Mouse (Mus musculus) stomach, embryonic 15.5 days (tissue): ENCODE measurements around the gene Mfsd6. TPM values are rescaled to one million over a fixed set of nuclear protein-coding genes. Genes with fewer than 3 reads are reported as not detected.

Source experiments
- ATAC-seq: fragments of 200-750 bp; cut with Nextera tagmentation; 2 replicates; pipeline ENCODE4 v1.8.0; 2017; ENCODE audit warnings: low read depth, moderate number of reproducible peaks, moderate TSS enrichment; ENCODE audit not compliant: insufficient read depth, low FRiP score
- H3K27ac ChIP-seq: fragments of 300-500 bp; sonication (generic); 2 replicates; pipeline ENCODE4 v1.5.1; 2015; ENCODE audit warnings: mild to moderate bottlenecking, inconsistent platforms
- H3K27me3 ChIP-seq: fragments of 300-500 bp; sonication (generic); replicated peaks from 2 replicates; pipeline ENCODE4 v1.6.1; 2015; ENCODE audit warnings: inconsistent platforms
- H3K36me3 ChIP-seq: fragments of 300-500 bp; sonication (generic); 2 replicates; pipeline ENCODE4 v1.6.1; 2015; ENCODE audit warnings: inconsistent platforms
- H3K4me1 ChIP-seq: fragments of 300-500 bp; sonication (generic); 2 replicates; pipeline ENCODE4 v1.6.1; 2015; ENCODE audit warnings: inconsistent platforms
- H3K4me2 ChIP-seq: fragments of 300-500 bp; sonication (generic); 2 replicates; pipeline ENCODE4 v1.6.1; 2015; ENCODE audit warnings: mild to moderate bottlenecking, inconsistent platforms
- H3K4me3 ChIP-seq: fragments of 300-500 bp; sonication (generic); replicated peaks from 2 replicates; pipeline ENCODE4 v1.5.1; 2015; ENCODE audit warnings: inconsistent platforms
- H3K9ac ChIP-seq: fragments of 300-500 bp; sonication (generic); 2 replicates; pipeline ENCODE4 v1.6.1; 2015; ENCODE audit warnings: inconsistent platforms
- H3K9me3 ChIP-seq: fragments of 300-500 bp; sonication (generic); 2 replicates; pipeline ENCODE4 v1.6.1; 2016; ENCODE audit warnings: inconsistent platforms
- WGBS: fragments of 180-500 bp; shearing (Covaris S2); methylation state at CpG from one replicate; pipeline ENCODE4 v1.1.7; 2015; 5-methylcytosine and 5-hydroxymethylcytosine counted together
- polyA plus RNA-seq: library from polyadenylated mRNA; unstranded; fragments of >200 nt; fragmentation: Nextera tagmentation; extraction: Ambion mirVana; gene quantifications from 2 replicates; pipeline ENCODE4 v1.2.1, GENCODE M21; 2015

Mfsd6 gene
- polyA plus RNA-seq: 4.0 and 5.0 TPM in 2 replicates

DNA sequence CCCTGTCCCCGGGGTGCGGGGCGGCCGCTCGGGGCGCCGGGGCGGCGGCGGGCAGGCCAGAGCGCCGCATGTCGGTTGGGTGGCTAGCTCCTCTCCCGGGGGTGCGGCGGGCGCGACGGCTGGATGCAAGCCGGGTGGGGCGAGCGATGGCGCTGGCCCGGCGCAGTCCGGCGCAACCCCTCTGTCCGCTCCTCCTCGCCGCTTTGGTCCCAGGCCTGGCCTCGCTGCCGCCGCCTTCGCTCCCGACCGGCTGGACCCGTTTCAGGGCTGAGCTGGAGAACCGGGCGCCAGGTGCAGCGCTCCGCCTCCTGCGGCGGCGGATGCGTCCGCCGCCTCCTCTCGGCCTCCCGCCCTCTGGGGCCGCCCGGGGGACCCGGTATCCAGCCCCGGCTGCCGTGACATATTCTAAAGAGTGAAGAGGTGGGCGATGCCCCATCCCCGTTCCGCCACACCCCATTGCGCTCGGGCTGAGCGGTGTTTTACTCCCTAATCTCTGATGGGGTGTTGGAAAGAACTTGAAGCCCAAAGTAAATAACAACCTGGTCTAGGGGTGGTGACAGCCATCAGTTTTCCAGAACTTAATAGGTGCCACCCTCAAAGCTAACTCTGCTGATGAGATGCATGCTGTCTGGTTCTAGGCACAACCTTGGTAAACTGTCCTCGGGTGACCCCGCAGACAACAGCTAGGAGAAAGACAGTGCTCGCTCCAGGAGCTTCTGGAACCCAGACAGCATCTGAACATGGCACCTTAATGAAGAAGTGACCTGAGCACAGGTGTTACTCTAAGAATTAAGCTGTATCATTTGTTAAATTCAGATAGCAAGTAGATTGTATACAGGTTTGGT is at the start of gene Mfsd6:
Gene Mfsd6 (minus strand): TSS at position 407 of the 845 bp plus-strand sequence.
- Histone ChIP-seq H3K4me2 (peak within 1 kb of the TSS; percentile 95), H3K9me3 (no peaks in the 10 kb centered on the region), H3K4me1 (no peaks in the 10 kb centered on the region), H3K4me3 (peak within 1 kb of the TSS; percentile 86), H3K36me3 (no peaks in the 10 kb centered on the region), H3K27me3 (0 out of 2 replicates have a peak, but pooled peaks cover 2% of the 10 kb centered on the region), H3K27ac (peak within 1 kb of the TSS; percentile 77), H3K9ac (peak within 1 kb of the TSS; percentile 50)
- peak; percentile 74 for ATAC-seq
- 3% methylated on average over 33 of the region's 63 CpGs for WGBS

DNA sequence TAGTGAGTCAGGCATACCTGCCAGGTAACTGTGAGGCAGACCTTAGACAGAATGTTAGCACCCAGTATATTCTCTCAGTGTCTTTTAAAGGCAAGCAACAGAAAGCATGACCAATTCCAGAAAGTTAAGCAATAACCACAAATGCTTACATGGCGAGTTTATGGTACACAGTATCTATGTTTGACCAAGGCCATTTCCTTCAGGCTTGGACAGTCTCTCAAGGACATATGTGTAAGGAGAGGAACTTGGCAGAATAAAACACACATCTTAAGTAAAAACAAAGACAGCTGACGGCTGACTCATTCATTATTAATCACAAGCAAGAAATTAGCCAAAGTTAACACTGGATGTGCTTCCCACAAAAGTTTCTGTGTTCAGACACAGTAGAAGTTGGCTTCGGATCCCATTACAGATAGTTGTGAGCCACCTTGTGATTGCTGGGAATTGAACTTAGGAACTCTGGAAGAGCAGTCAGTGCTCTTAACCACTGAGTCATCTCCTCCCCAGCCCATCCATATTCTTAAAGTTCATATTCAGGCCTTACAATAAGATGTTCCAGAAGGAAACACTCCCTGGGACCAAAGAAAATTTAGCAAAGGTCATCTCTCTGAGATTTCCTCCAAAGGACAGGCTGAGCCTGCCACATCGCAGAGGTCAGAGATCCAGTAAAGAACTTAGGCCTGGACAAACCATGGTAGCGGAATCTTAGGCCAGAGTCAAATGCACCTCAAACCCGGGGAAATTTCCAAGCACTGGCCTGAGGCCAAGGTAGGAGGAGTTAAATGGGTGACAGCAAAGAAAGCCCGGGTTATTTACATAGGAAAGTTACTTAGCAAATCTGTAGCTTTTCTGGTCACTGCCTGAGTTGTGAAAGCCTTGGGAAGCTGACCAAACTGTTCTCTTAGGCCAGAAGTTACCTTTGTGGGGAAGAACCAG is 38.2 kb upstream of the Mfsd6 start:
- H3K4me2 ChIP-seq: no peak overlapping the region
- ATAC-seq: no peak
- H3K9me3 ChIP-seq: no peaks in the 10 kb centered on the region
- H3K4me1 ChIP-seq: no peaks in the 10 kb centered on the region
- WGBS: 57% methylated on average over 7 of the region's 7 CpGs
- H3K9ac ChIP-seq: no peak overlapping the region
- no peaks in the 10 kb centered on the region for H3K36me3 ChIP-seq
- H3K27me3 ChIP-seq: no peaks in the 10 kb centered on the region
- H3K4me3 ChIP-seq: no peak overlapping the region
- no peak overlapping the region for H3K27ac ChIP-seq

DNA sequence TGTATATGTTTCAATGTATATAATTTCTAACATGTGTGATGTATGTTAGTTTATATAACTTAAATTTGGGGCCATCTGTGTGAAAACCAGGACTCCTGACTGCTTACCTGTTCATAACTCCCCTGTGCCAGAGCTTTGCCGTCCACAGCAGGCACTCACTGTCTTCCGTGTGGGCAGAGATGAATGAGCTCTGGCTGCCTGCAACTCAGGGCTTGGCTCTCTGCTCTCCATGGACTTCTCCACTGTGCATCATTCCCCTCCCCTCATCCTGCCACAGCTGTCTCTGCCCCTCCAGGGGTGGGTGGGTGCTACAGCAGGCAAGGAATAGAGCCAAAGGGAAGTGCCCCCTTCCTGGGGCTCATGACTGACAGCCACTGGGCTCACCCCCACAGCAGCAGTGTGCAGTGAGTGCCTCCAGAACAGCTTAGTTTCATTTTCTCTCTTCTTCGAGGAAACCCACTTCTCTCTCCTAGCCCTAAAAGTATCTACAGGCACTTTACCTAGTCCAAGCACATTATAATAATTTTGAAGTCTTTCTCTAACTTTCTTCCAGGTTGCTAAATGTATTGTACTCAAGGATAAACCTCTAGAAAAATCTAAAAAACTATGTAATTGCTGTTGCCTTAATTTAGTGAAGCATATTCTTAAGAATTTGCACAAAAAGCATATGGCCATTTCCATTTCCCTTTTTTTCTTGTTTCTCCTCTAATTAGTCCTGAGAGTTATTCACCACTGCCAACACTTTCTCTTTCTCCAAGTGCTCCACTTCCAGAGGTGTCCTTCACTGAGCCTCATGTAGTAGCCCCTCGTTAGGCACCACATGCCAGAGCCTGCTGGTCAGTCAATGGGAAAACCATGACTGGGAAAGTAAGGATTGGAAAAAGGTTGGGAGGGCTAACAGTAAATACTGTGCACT is 36.9 kb upstream of the Mfsd6 start:
- no peak overlapping the region for H3K27ac ChIP-seq
- WGBS: 54% methylated on average over 4 of the region's 4 CpGs

DNA sequence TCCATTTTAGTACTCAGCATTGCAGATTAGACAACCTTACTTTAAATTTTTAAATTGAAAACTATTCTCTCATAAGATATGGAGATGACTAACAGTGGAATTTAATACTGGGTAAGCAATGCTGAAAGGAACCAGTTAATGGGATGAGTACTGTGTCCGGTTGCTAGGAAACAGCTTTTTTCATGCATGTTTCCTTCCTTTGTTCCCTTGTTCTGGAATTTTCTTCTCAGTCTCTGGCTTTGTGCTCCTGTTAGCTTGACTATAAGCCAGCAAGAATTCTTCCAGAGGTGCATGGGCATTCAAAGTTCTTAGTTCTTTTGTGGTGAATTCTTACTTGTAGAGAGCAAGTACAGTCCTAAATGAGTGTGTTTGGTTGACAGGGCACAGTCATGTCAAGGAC is 30.9 kb upstream of the Mfsd6 start:
- Histone ChIP-seq H3K9me3 (no peaks in the 10 kb centered on the region), H3K36me3 (no peaks in the 10 kb centered on the region)
- WGBS: 93% methylated on average over 1 of the region's 1 CpGs

More for the DNA sequence above, 36.9 kb upstream of the Mfsd6 start:
- Histone ChIP-seq H3K4me1 (no peaks in the 10 kb centered on the region), H3K9me3 (no peaks in the 10 kb centered on the region), H3K4me3 (no peak overlapping the region), H3K36me3 (no peaks in the 10 kb centered on the region), H3K9ac (no peak overlapping the region), H3K4me2 (no peak overlapping the region), H3K27me3 (no peaks in the 10 kb centered on the region)
- no peak for ATAC-seq

DNA sequence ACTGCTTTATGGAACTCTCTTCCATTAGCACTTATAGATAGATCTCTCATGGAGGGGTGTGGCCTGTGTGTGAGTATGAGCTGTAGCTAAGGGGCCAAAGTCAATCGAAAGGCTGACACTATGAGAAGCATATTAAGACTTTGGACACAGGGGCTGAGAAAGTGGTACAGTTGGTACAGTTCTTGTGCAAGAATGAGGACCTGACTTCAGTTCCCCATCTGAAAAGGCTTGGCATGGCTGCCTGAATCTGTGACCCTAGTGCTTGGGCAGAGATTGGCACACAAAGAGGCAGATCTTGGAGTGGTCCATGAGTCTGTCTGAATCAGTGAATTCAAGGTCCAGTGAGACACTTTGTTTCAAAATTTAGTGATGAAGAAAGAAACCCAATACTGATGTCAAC is 27.1 kb upstream of the Mfsd6 start:
- H3K9ac ChIP-seq: no peak overlapping the region
- H3K4me3 ChIP-seq: no peak overlapping the region
- no peaks in the 10 kb centered on the region for H3K36me3 ChIP-seq
- H3K9me3 ChIP-seq: no peaks in the 10 kb centered on the region
- H3K27me3 ChIP-seq: no peaks in the 10 kb centered on the region
- 87% methylated on average over 1 of the region's 1 CpGs for WGBS
- no peak for ATAC-seq
- H3K4me2 ChIP-seq: no peak overlapping the region
- no peak overlapping the region for H3K27ac ChIP-seq
- H3K4me1 ChIP-seq: no peaks in the 10 kb centered on the region

More for the DNA sequence above, 30.9 kb upstream of the Mfsd6 start:
- H3K9ac ChIP-seq: no peak overlapping the region
- no peak overlapping the region for H3K4me3 ChIP-seq
- no peak overlapping the region for H3K4me2 ChIP-seq
- no peak for ATAC-seq
- H3K27ac ChIP-seq: no peak overlapping the region
- H3K4me1 ChIP-seq: no peaks in the 10 kb centered on the region
- no peaks in the 10 kb centered on the region for H3K27me3 ChIP-seq

DNA sequence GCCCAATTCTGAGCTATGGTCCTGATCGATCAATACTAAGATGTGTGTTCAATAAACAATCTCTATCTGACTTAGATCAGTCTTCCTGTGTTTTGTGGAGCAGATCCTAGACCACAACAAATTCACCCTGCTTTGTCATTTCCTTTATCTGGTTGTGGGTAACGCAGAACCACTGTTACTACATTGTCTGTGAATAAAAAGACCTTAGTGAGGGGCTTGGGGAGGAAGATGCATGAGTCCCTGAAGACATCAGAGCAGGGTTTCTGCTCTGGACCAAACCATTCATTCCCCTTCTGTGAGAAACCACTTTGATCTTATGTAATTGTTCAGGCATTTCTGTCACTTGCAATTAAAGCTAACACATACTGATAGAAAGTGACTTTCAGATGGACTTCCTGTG is 26.6 kb upstream of the Mfsd6 start:
- no peak for ATAC-seq
- Histone ChIP-seq H3K36me3 (no peaks in the 10 kb centered on the region), H3K27me3 (no peaks in the 10 kb centered on the region), H3K4me2 (no peak overlapping the region), H3K4me1 (no peaks in the 10 kb centered on the region), H3K9me3 (no peaks in the 10 kb centered on the region), H3K27ac (no peak overlapping the region), H3K9ac (no peak overlapping the region), H3K4me3 (no peak overlapping the region)
- 80% methylated on average over 2 of the region's 2 CpGs for WGBS

DNA sequence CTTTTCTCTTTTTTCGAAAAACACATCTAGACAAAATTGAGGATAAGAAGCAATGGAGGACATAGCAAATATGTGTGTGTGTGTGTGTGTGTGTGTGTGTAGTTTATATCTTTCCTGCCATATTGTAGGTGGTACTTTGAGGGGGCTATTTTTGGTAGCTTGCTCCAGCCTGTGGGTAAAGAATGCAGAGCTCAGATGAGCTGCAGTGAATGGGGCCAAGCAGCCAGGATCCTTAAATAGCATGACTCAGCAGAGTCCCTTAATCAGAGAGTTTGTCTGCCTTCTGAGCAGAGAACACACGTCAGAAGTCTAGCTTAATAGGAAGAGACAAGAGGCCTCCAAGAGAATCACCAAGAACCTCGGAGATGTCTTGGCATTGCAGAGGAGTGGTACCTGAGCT is 25.4 kb upstream of the Mfsd6 start:
- H3K9me3 ChIP-seq: no peaks in the 10 kb centered on the region
- ATAC-seq: no peak
- H3K36me3 ChIP-seq: no peaks in the 10 kb centered on the region
- no peak overlapping the region for H3K4me2 ChIP-seq
- no peak overlapping the region for H3K27ac ChIP-seq
- no peaks in the 10 kb centered on the region for H3K27me3 ChIP-seq
- WGBS: 74% methylated on average over 3 of the region's 3 CpGs
- H3K4me1 ChIP-seq: no peaks in the 10 kb centered on the region
- no peak overlapping the region for H3K9ac ChIP-seq
- H3K4me3 ChIP-seq: no peak overlapping the region

DNA sequence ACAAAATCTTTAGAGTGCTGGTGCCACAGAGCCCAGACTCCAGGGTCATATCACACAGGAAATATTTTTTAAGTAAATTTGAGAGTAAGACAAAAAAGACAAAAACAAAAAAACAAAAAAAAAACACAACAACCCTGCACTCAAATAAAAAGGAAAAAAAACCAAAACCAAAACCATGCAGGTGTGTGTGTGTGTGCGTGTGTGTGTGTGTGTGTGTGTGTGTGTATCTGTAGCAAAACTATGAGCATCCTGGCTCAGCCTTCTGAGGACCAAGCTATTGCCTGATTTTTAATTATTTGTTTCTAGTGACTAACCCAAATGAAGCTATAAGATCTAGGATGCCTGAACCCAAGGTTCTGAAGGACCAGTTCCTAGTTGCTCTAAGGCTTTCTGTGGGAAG is 24.4 kb upstream of the Mfsd6 start:
- Histone ChIP-seq H3K9me3 (no peaks in the 10 kb centered on the region), H3K4me3 (no peak overlapping the region), H3K4me1 (no peaks in the 10 kb centered on the region), H3K9ac (no peak overlapping the region), H3K36me3 (no peaks in the 10 kb centered on the region), H3K4me2 (no peak overlapping the region), H3K27me3 (no peaks in the 10 kb centered on the region), H3K27ac (no peak overlapping the region)
- ATAC-seq: no peak
- WGBS: 84% methylated on average over 1 of the region's 1 CpGs

DNA sequence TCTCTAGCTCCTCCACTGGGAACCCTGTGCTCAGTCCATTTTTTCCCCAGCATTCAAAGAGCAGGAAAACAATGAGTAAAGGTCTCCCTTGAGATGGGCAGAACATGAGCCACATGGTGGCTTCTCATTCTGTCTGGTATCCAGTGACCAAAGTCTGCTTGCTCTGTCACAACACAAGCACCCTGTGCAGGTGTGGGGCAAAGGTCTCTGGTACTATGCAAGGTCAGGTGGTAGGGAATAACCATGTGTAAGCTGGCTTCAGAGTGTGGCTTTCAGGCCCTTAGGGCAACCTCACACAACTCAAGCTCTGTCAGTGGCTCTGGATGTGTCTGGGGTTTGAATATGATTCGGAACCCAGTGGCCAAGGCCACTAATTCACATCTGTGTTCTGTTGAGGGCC is 22.7 kb upstream of the Mfsd6 start:
- no peak overlapping the region for H3K4me2 ChIP-seq
- no peak overlapping the region for H3K4me3 ChIP-seq
- peak; percentile 14; the same call in 1 of the 2 replicates for ATAC-seq
- no peak overlapping the region for H3K27ac ChIP-seq
- no peaks in the 10 kb centered on the region for H3K27me3 ChIP-seq
- H3K36me3 ChIP-seq: no peaks in the 10 kb centered on the region
- no peaks in the 10 kb centered on the region for H3K9me3 ChIP-seq
- H3K9ac ChIP-seq: no peak overlapping the region
- H3K4me1 ChIP-seq: no peaks in the 10 kb centered on the region
- WGBS: 83% methylated on average over 1 of the region's 1 CpGs

DNA sequence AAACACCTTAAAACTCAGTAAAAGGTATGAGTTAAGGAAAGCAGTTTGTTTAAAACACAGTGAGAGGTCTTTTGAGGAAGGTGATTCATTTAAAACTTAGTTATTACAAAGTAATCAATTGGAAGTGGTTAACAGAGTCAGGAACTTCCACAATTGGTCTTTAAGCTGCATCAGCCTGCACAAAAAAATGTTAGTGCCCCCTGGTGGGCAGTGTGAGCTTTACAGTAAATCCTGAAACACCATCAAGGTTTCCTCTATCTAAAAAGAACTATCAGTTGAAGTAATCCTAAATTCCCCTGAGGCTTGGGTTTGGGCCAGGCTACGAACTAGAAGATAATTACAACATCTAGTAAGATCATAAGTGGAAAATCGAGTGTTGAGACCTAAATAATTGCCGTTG is 21.0 kb upstream of the Mfsd6 start:
- Histone ChIP-seq H3K9ac (no peak overlapping the region), H3K9me3 (no peaks in the 10 kb centered on the region), H3K4me1 (no peaks in the 10 kb centered on the region), H3K4me3 (no peak overlapping the region), H3K36me3 (no peaks in the 10 kb centered on the region), H3K27ac (no peak overlapping the region), H3K4me2 (no peak overlapping the region), H3K27me3 (no peaks in the 10 kb centered on the region)
- no peak for ATAC-seq
- WGBS: 20% methylated on average over 3 of the region's 3 CpGs

DNA sequence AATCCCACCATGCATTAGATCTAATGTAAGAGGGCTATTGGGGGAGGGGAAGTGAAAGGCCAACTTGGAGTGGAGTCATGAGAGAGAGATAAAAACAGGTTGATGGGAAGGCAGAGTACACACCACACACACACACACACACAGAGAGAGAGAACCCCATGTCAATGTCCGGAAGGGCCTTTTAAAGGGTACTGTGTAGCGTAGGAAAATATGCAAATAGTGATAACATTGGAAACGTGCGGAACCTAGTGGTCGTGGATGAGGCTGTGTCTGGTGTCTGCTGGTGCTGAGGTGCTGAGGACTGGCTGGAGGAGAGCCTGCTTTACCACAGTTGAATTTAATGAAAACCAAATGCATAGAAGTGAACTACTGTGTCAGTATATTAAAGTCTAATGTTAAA is 15.3 kb upstream of the Mfsd6 start:
- Histone ChIP-seq H3K4me1 (no peaks in the 10 kb centered on the region), H3K27me3 (no peaks in the 10 kb centered on the region), H3K4me3 (no peak overlapping the region), H3K36me3 (no peaks in the 10 kb centered on the region), H3K9me3 (no peaks in the 10 kb centered on the region), H3K9ac (no peak overlapping the region), H3K27ac (no peak overlapping the region), H3K4me2 (no peak overlapping the region)
- no peak for ATAC-seq
- 77% methylated on average over 5 of the region's 5 CpGs for WGBS
